Mouse (Mus musculus): ENCODE results near the gene Lysmd1. TPM values are rescaled to one million over a fixed set of nuclear protein-coding genes. Genes with fewer than 3 reads are reported as not detected.

Lysmd1 gene
- 2.8 TPM for polyA plus RNA-seq (2014; fragmentation: Illumina TruSeq; extraction: RNeasy Lipid Tissue Mini Kit (QIAGEN cat#74804); ENCODE audit: low read depth, low replicate concordance)

DNA sequence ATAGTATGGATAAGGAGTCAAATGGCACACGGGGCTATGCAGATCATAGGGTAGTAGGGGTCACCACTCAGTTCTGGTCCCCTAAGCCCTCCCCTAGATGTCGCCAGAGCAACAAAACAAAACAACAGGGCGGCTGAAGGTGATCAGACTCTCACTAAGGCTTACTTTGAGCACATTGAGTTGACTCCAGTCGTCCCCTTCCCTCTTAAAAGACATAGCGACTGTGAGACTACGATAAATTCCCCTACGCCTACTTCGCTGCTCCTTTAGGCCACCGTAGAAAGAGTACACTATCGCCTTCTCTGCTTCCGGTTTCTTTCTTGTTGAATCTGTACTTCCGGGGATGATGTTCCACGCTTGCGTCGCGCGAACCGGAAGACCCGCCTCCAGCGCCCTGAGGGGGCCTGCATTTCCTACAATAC lies at the start of gene Lysmd1, which contains the start of gene Scnm1:
Gene Lysmd1 (plus strand): TSS at position 409 of the 422 bp plus-strand sequence.
Gene Scnm1 (minus strand): TSS at position 332 of the 422 bp plus-strand sequence.

DNA sequence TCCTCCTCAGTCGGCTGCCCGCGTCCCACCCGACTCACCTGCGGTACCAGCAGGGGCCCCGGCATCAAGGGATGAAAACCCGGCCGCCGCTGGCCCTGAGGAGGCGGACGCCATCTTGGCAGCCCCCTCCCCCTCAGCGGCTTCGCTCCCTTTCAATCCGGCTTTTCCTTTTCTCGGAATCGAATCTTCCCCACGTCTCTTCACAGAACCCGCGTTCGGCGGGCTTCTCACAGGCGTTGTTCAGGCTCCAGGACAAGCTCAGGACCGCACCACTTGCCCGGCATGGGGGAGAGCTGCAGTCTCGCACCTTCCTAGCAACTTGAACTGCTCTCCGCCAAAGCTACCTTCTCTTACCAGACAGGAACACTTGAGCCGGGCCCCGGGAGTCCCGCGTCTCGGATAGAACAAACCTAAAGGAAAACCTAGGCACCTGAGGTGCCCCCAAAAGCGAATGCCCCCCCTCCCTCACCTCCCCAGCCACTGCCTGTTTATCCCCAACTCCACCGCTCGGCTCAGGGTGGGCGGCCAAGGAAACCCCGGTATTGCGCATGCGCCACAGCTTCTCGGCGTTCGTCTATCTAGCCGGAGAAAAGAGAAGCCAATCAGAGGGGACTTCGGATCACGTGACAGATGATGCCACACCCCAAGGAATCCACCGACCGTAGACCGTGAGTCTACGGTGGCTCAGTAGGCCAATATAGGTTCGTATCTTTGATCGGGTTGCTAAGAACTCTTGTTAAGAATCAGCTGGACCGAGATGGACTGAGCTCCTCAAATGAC lies 27.4 kb upstream of the Lysmd1 start, which contains the start of gene Pip5k1a:
Gene Pip5k1a (minus strand): TSS at position 593 of the 780 bp plus-strand sequence.

DNA sequence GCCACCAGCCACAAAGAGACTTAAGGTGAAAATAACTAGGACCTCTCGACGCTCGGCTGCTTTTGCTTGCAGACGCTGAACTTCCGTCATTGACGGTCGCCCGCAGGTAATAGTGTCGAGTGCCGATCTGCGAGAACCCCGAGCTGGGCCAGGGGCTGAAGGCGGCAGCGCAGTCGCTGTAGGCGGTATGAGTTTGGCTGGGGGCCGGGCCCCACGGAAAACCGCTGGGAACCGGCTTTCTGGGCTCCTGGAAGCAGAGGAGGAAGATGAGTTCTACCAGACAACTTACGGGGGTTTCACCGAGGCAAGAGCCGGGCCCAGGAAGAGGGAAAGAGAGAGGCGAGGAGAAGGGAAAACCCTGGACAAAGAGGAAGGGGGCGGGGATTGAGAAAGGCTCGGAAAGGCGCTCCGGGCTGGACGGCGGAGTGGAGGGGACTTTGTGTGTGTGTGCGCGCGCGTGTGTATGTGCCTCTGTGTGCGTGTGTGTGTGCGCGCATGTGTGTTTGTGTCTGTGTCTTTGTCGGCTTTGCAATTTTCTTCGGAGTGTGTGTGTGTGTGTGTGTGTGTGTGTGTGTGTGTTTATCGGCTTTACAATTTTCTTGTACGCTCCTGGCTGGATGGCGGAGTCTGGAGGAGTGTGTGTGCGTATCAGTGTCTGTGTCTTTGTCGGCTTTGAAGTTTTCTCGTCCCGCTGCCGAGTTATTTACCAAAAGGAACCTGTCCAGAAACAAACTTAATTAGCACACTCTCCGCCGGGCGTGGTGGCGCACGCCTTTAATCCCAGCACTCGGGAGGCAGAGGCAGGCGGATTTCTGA lies 22.8 kb upstream of the Lysmd1 start, which contains the start of gene Vps72:
Gene Vps72 (plus strand): TSS at position 112 of the 816 bp plus-strand sequence.

DNA sequence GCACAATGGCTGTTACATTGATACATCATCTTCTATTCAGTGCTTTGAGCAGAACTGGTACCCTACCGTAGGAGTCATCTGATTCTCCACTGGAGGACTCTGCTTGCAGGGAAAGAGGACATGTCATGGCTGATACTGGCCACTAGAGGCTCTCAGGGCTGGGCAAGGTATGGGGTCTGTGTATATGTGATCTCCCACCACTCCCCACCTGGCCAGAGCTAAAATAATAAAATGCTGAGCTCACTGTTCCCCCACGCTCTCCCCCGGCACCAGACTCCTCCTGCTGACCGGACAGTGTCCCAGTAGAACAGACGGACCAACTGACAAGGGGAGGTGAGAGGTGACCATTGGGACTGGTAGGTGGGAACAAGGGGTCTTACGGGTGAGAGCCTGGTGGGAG lies 9.6 kb upstream of the Lysmd1 start, which contains the start of gene Tmod4:
Gene Tmod4 (plus strand): TSS at position 231 of the 400 bp plus-strand sequence.

DNA sequence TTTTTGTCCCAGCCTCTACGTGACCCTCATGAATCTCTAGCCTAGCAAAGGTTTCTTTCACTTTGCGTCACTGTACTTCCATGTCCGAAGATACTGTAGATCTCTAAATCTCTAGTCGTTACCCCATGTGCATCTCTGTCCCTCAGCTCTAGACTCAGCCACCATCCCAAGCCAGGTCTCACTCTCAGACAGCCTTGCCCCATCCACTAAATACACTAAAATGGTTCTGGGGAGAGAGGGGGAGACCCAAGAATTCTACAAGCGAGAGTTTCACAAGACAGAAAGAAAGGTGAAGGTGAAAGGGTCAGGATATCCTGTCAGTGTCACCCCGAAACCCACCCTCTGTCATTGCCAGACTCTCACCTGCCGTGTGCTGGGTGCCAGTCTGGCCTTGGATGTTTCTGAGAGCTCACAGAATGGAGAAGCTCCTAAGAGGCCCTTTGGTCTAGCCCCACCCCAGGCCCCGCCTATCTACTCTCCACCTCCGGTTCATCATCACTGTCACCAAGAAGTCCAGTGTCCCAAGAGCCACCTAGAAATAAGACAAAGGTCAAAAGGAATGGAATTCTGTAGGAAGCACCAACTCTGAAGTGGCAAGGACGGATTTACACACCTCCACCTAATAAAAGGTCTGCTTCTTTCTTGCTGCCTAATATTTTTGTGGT lies 8.2 kb downstream of the Lysmd1 start, which contains the start of gene Tnfaip8l2:
Gene Tnfaip8l2 (minus strand): TSS at position 409 of the 665 bp plus-strand sequence.

DNA sequence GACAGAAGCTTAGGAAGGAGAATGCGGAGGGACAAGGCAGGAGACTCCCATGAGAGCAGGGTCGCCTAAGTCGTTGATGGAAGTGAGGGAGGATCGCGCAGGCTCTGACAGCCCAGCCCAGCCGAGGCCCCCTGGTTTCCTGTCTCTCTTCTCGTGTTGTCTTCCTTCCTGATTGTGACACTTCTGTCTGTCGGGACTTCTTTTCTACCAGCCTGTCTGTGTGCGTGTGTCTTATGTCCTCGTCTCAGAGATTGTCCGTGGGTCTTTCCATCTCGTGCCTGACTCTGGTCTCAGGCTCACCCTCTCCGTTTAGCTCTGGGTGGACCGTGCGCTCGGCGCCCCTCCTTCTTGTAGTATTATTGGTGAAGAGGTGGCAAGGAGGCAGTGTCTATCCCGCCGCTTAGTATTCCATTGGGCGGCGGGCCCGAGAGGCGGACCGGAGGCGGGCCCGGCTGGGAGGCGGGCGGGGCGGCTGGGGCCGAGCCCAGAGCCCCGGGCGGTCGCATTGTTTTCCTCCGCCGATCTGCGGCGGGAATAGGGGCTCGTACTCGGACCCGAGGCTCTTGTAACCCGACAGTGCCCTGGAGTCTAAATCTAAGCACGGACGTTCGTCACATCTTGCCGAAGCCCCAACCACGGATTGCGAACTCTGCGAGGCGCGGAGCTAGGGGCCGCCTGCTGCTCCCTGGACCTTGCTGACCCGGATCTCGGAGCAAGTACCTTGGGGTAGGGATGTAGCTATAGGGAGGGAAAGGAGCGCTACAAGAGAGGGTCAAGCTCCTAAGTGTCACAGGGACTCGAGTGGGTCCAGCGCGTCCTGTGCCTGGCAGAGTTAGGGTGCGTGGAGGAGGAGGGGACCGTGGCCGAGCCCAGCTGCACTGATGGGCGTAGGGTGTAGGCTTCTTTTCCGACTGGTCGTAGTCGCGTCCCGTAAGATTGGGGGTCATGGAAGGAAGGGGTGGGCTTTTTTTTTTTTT lies 26.4 kb downstream of the Lysmd1 start, which contains the start of gene Sema6c:
Gene Sema6c (plus strand): TSS at position 471 of the 977 bp plus-strand sequence.

Other genes with a start within 250 kb of the Lysmd1 start
- gene Psmb4, start 247.1 kb upstream of the Lysmd1 start, polyA plus RNA-seq (2014; fragmentation: Illumina TruSeq; extraction: RNeasy Lipid Tissue Mini Kit (QIAGEN cat#74804); ENCODE audit: low read depth, low replicate concordance), result 71.9 TPM
- 41.9 TPM for gene Selenbp1, start 201.0 kb upstream of the Lysmd1 start, polyA plus RNA-seq (2014; fragmentation: Illumina TruSeq; extraction: RNeasy Lipid Tissue Mini Kit (QIAGEN cat#74804); ENCODE audit: low read depth, low replicate concordance)
- gene Rfx5, start 180.0 kb upstream of the Lysmd1 start, polyA plus RNA-seq (2014; fragmentation: Illumina TruSeq; extraction: RNeasy Lipid Tissue Mini Kit (QIAGEN cat#74804); ENCODE audit: low read depth, low replicate concordance), result 9.8 TPM
- gene Pi4kb, start 159.4 kb upstream of the Lysmd1 start, polyA plus RNA-seq (2014; fragmentation: Illumina TruSeq; extraction: RNeasy Lipid Tissue Mini Kit (QIAGEN cat#74804); ENCODE audit: low read depth, low replicate concordance), result 11.2 TPM
- 1.3 TPM for gene Zfp687, start 118.6 kb upstream of the Lysmd1 start, polyA plus RNA-seq (2014; fragmentation: Illumina TruSeq; extraction: RNeasy Lipid Tissue Mini Kit (QIAGEN cat#74804); ENCODE audit: low read depth, low replicate concordance)
- 14.5 TPM for gene Psmd4, start 91.5 kb upstream of the Lysmd1 start, polyA plus RNA-seq (2014; fragmentation: Illumina TruSeq; extraction: RNeasy Lipid Tissue Mini Kit (QIAGEN cat#74804); ENCODE audit: low read depth, low replicate concordance)
- gene Pip5k1a, start 27.2 kb upstream of the Lysmd1 start, polyA plus RNA-seq (2014; fragmentation: Illumina TruSeq; extraction: RNeasy Lipid Tissue Mini Kit (QIAGEN cat#74804); ENCODE audit: low read depth, low replicate concordance), result 5.5 TPM
- gene Vps72, start 23.1 kb upstream of the Lysmd1 start, polyA plus RNA-seq (2014; fragmentation: Illumina TruSeq; extraction: RNeasy Lipid Tissue Mini Kit (QIAGEN cat#74804); ENCODE audit: low read depth, low replicate concordance), result 4.8 TPM
- not detected for gene Tmod4, start 9.6 kb upstream of the Lysmd1 start, polyA plus RNA-seq (2014; fragmentation: Illumina TruSeq; extraction: RNeasy Lipid Tissue Mini Kit (QIAGEN cat#74804); ENCODE audit: low read depth, low replicate concordance)
- 11.2 TPM for gene Scnm1, start 77 bp upstream of the Lysmd1 start, polyA plus RNA-seq (2014; fragmentation: Illumina TruSeq; extraction: RNeasy Lipid Tissue Mini Kit (QIAGEN cat#74804); ENCODE audit: low read depth, low replicate concordance)
- not detected for gene Tnfaip8l2, start 8.3 kb downstream of the Lysmd1 start, polyA plus RNA-seq (2014; fragmentation: Illumina TruSeq; extraction: RNeasy Lipid Tissue Mini Kit (QIAGEN cat#74804); ENCODE audit: low read depth, low replicate concordance)
- 0.32 TPM for gene Sema6c, start 26.4 kb downstream of the Lysmd1 start, polyA plus RNA-seq (2014; fragmentation: Illumina TruSeq; extraction: RNeasy Lipid Tissue Mini Kit (QIAGEN cat#74804); ENCODE audit: low read depth, low replicate concordance)
- gene Gabpb2, start 83.8 kb downstream of the Lysmd1 start, polyA plus RNA-seq (2014; fragmentation: Illumina TruSeq; extraction: RNeasy Lipid Tissue Mini Kit (QIAGEN cat#74804); ENCODE audit: low read depth, low replicate concordance), result 11.3 TPM
- 5.0 TPM for gene Cdc42se1, start 94.6 kb downstream of the Lysmd1 start, polyA plus RNA-seq (2014; fragmentation: Illumina TruSeq; extraction: RNeasy Lipid Tissue Mini Kit (QIAGEN cat#74804); ENCODE audit: low read depth, low replicate concordance)
- gene Mllt11, start 98.1 kb downstream of the Lysmd1 start, polyA plus RNA-seq (2014; fragmentation: Illumina TruSeq; extraction: RNeasy Lipid Tissue Mini Kit (QIAGEN cat#74804); ENCODE audit: low read depth, low replicate concordance), result 2.3 TPM
- gene Gm128, start 107.5 kb downstream of the Lysmd1 start, polyA plus RNA-seq (2014; fragmentation: Illumina TruSeq; extraction: RNeasy Lipid Tissue Mini Kit (QIAGEN cat#74804); ENCODE audit: low read depth, low replicate concordance), result not detected
- not detected for gene Bnipl, start 117.1 kb downstream of the Lysmd1 start, polyA plus RNA-seq (2014; fragmentation: Illumina TruSeq; extraction: RNeasy Lipid Tissue Mini Kit (QIAGEN cat#74804); ENCODE audit: low read depth, low replicate concordance)
- 110 TPM for gene Mindy1, start 147.3 kb downstream of the Lysmd1 start, polyA plus RNA-seq (2014; fragmentation: Illumina TruSeq; extraction: RNeasy Lipid Tissue Mini Kit (QIAGEN cat#74804); ENCODE audit: low read depth, low replicate concordance)
- 5.4 TPM for gene Prune1, start 148.0 kb downstream of the Lysmd1 start, polyA plus RNA-seq (2014; fragmentation: Illumina TruSeq; extraction: RNeasy Lipid Tissue Mini Kit (QIAGEN cat#74804); ENCODE audit: low read depth, low replicate concordance)
- 0.26 TPM for gene Anxa9, start 173.1 kb downstream of the Lysmd1 start, polyA plus RNA-seq (2014; fragmentation: Illumina TruSeq; extraction: RNeasy Lipid Tissue Mini Kit (QIAGEN cat#74804); ENCODE audit: low read depth, low replicate concordance)
- gene Cers2, start 180.7 kb downstream of the Lysmd1 start, polyA plus RNA-seq (2014; fragmentation: Illumina TruSeq; extraction: RNeasy Lipid Tissue Mini Kit (QIAGEN cat#74804); ENCODE audit: low read depth, low replicate concordance), result 417 TPM
- 9.3 TPM for gene Setdb1, start 223.1 kb downstream of the Lysmd1 start, polyA plus RNA-seq (2014; fragmentation: Illumina TruSeq; extraction: RNeasy Lipid Tissue Mini Kit (QIAGEN cat#74804); ENCODE audit: low read depth, low replicate concordance)

Data from liver, adult 10 weeks (tissue).